Mouse (Mus musculus) lung, embryonic 14.5 days (tissue): ENCODE results near the gene Aven. TPM values are rescaled to one million over a fixed set of nuclear protein-coding genes. Genes with fewer than 3 reads are reported as not detected.

ENCODE experiments used
- ATAC-seq: fragments of 200-750 bp; cut with Nextera tagmentation; 2 replicates; pipeline ENCODE4 v1.8.0; 2017; ENCODE audit warnings: mild to moderate bottlenecking, moderate TSS enrichment, moderate library complexity; ENCODE audit not compliant: insufficient read depth
- DNase-seq: peaks from one replicate; pipeline ENCODE4 v3.0.0-alpha.2; 2015
- H3K27ac ChIP-seq: fragments of 300-500 bp; sonication (generic); 2 replicates; pipeline ENCODE4 v1.5.1; 2014; ENCODE audit warnings: low read depth, mild to moderate bottlenecking, moderate library complexity
- H3K27me3 ChIP-seq: fragments of 300-500 bp; sonication (generic); 2 replicates; pipeline ENCODE4 v1.6.1; 2014; ENCODE audit warnings: low read length, control low read depth; ENCODE audit not compliant: insufficient read depth
- H3K36me3 ChIP-seq: fragments of 300-500 bp; sonication (generic); 2 replicates; pipeline ENCODE4 v1.6.1; 2014; ENCODE audit warnings: control low read depth; ENCODE audit not compliant: insufficient read depth
- H3K4me1 ChIP-seq: fragments of 300-500 bp; sonication (generic); 2 replicates; pipeline ENCODE4 v1.6.1; 2014; ENCODE audit warnings: antibody characterized with exemption, control low read depth; ENCODE audit not compliant: insufficient read depth
- H3K4me2 ChIP-seq: fragments of 300-500 bp; sonication (generic); 2 replicates; pipeline ENCODE4 v1.6.1; 2014; ENCODE audit warnings: mild to moderate bottlenecking
- H3K4me3 ChIP-seq: fragments of 300-500 bp; sonication (generic); 2 replicates; pipeline ENCODE4 v1.5.1; 2014; ENCODE audit warnings: low read depth, low read length
- H3K9ac ChIP-seq: fragments of 300-500 bp; sonication (generic); 2 replicates; pipeline ENCODE4 v1.6.1; 2014
- H3K9me3 ChIP-seq: fragments of 300-500 bp; sonication (generic); 2 replicates; pipeline ENCODE4 v1.6.1; 2016; ENCODE audit warnings: low read depth, low read length, control low read depth
- CTCF ChIP-seq: IDR thresholded peaks from 2 replicates; pipeline ENCODE4 v1.5.1; 2016; ENCODE audit warnings: antibody characterized with exemption, low read depth
- WGBS: fragments of 180-500 bp; shearing (Covaris S2); extraction: QIAGEN DNeasy Blood & Tissue Kit; methylation state at CpG from one replicate; pipeline ENCODE4 v1.1.7; 2014; 5-methylcytosine and 5-hydroxymethylcytosine counted together
- polyA plus RNA-seq: library from polyadenylated mRNA; unstranded; fragments of >200 nt; fragmentation: Nextera tagmentation; extraction: Ambion mirVana; gene quantifications from 2 replicates; pipeline ENCODE4 v1.2.1, GENCODE M21; 2014

Aven gene
- polyA plus RNA-seq, 1 experiment from 2014 or later: 7.2 TPM

DNA sequence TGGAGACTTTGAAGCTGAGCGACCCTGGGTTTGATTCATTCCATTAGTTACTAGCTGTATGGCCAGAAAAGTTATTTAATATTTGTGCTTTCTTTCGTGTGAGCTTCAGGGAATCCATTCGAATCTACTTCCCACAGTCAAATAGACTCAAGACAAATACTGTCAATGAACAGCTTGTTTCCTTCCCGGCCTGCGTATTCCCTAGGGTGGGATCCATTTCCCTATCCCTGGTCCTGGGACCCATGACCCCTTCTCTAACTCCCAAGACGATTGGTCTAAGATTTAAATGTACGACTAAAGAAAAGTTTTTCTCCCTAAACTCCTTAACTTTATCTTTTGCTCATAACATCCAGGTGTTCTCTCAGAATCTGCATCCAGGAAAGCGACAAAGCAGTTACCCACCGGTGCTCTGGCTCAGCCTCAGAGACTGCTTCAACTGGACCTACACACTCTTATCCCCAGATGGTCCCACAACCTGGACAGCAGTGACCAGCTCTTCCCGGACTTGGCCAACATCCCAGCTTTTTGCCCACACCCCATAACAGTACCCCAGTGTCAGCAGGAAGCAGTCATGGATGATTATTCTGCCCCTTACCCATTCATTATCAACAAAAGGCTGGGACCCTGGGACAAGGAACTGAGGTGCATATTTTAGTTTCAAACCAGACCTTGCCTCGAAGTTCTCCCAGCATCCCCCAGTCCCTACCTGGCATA, 2.1 kb upstream of the Aven start:
- no peaks in the 10 kb centered on the region for H3K4me1 ChIP-seq

DNA sequence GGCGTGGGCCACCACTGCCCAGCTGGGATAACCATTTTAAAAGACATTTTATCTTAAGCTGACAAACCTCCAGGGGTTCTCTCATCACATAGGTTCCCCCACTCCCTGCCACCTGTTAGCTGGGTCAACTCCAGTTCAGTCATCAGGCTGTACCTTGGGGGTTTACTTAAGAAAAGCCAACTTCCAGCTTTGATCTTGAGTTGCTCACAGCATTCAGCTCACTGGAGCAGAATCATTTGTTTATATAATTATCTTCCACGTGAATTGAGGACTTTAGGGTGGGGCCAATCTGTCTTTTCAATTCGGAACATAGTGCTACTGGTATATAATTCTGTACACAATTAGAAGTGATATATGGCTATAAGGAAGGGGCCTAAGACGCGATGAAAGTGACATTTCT, 1.1 kb upstream of the Aven start:
- no peaks in the 10 kb centered on the region for H3K27me3 ChIP-seq
- no peak overlapping the region for H3K27ac ChIP-seq
- 57% methylated on average over 5 of the region's 5 CpGs for WGBS
- H3K4me3 ChIP-seq: no peak overlapping the region
- no peaks in the 10 kb centered on the region for H3K4me1 ChIP-seq
- DNase-seq (no peak), ATAC-seq (no peak)
- H3K9ac ChIP-seq: no peak overlapping the region
- no peak for TF ChIP-seq CTCF
- peak overlapping the region; percentile 84 for H3K4me2 ChIP-seq
- no peaks in the 10 kb centered on the region for H3K9me3 ChIP-seq
- H3K36me3 ChIP-seq: no peaks in the 10 kb centered on the region

More for the DNA sequence above, 2.1 kb upstream of the Aven start:
- Histone ChIP-seq H3K36me3 (no peaks in the 10 kb centered on the region), H3K4me3 (no peak overlapping the region), H3K9me3 (no peaks in the 10 kb centered on the region), H3K4me2 (no peak overlapping the region), H3K27me3 (no peaks in the 10 kb centered on the region), H3K9ac (no peak overlapping the region), H3K27ac (no peak overlapping the region)
- DNase-seq: no peak
- 76% methylated on average over 11 of the region's 11 CpGs for WGBS
- no peak for TF ChIP-seq CTCF
- no peak for ATAC-seq

DNA sequence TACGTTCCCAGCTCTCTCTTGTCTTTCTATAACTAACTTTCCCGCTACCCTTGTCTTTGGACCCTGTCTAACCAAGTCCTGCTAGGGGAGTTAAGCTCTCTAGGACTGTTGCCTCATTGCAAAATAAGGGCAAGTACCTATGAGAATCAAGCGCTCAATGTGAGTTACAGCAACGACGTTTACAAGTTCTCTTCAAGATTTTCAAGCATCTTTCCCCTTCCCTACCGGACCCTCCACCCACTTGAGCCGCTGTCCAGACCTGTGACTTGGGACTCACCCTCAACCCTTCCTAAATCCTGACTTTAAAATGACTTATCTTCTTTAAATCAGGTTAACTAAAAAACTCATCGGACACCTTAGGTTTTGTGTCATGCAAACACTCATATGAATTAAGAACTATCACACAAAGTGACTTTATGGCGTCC, 321 bp upstream of the Aven start:
- no peaks in the 10 kb centered on the region for H3K36me3 ChIP-seq
- no peaks in the 10 kb centered on the region for H3K9me3 ChIP-seq
- DNase-seq (peak; percentile 62), ATAC-seq (peak; percentile 6)
- no peaks in the 10 kb centered on the region for H3K4me1 ChIP-seq
- no peak for TF ChIP-seq CTCF
- H3K27me3 ChIP-seq: no peaks in the 10 kb centered on the region
- H3K27ac ChIP-seq: peak overlapping the region; percentile 99
- 8% methylated on average over 9 of the region's 9 CpGs for WGBS
- peak overlapping the region; percentile 84 for H3K4me2 ChIP-seq
- peak overlapping the region; percentile 71 for H3K4me3 ChIP-seq
- peak overlapping the region; percentile 97 for H3K9ac ChIP-seq

DNA sequence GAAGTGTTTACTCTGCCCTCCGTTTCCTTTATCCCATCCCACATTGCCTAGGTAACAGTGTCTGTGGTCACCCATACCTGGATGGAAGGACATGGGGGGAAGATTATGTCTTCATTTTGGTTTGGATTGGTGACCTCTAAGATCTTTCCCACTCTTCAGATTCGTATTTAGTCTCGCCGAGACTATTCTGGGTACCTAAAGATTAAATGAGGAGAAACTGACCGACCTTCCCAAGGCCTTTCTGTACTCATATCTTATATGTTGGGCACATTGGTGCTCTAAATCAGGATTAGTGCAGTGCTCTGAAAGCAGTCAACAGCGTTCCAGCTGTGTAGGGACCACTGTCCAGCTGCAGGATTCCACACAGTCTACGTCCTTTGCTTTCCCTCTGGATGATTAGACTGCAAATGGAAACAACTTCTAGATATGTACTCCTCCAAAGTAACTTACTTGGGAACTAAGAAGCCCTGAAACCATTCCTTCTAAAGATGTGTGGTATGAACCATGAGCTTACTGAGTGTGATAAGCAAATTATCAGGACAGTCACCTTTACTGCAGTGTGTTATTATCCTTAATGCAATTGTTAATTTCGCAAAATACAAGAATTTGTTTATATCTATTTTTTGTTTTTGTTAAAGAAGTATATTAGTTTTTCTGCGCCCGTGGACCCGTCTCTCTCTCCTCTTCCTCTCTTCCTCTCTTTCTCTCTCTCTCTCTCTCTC, 936 bp downstream of the Aven start:
- H3K9ac ChIP-seq: peak overlapping the region; percentile 97
- no peak for TF ChIP-seq CTCF
- H3K27me3 ChIP-seq: no peaks in the 10 kb centered on the region
- 36% methylated on average over 11 of the region's 11 CpGs for WGBS
- H3K36me3 ChIP-seq: no peaks in the 10 kb centered on the region
- H3K4me2 ChIP-seq: peak overlapping the region; percentile 84
- ATAC-seq (peak; percentile 12; the same call in 1 of the 2 replicates), DNase-seq (peak; percentile 56)
- H3K4me3 ChIP-seq: peak overlapping the region; percentile 71
- peak overlapping the region; percentile 99 for H3K27ac ChIP-seq
- H3K9me3 ChIP-seq: no peaks in the 10 kb centered on the region
- no peaks in the 10 kb centered on the region for H3K4me1 ChIP-seq

DNA sequence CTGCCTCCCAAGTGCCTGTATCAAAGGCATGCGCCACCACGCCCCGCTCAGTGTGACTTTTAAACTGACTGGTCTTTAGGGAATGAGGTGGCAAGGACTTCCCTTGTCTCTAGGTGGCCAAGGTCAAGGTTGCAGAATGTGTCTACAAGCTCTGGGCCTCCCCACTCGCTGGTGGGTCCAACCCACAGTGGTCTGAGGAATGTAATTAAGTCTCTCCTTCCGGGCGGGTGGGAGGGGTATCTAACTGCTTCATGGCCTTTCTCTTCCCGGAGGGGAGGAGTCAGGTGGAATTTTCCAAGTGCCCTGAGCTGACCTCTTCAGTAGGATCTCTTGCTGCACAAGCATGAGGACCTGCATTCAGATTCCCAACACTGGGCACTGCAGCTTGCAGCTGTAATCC, 5.1 kb downstream of the Aven start:
- no peaks in the 10 kb centered on the region for H3K9me3 ChIP-seq
- H3K27ac ChIP-seq: no peak overlapping the region
- H3K27me3 ChIP-seq: no peaks in the 10 kb centered on the region
- no peak overlapping the region for H3K9ac ChIP-seq
- no peaks in the 10 kb centered on the region for H3K36me3 ChIP-seq
- H3K4me2 ChIP-seq: no peak overlapping the region
- H3K4me3 ChIP-seq: no peak overlapping the region
- no peak for TF ChIP-seq CTCF
- H3K4me1 ChIP-seq: no peaks in the 10 kb centered on the region
- no peak for ATAC-seq
- DNase-seq: no peak
- WGBS: 64% methylated on average over 7 of the region's 7 CpGs

DNA sequence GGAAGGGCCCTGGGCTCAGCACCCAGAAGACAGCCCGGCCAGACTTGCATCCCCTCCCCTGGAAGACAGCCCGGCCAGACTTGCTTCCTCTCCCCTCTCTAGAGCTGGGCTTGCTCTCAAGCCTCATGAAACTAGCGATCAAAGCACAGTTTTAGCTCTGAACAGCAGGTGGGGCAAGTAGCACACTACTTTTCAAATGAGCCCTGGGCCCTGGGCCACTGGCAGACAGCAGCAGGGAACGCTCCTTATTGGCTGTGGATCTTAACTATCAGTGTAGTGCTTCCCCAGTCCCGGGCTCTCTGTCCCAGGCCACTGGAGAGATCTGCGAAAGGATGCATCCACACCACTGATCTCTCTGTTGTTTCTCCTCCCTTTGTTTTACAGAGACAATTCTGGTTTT, 8.4 kb downstream of the Aven start:
- peak; percentile 96 for ATAC-seq
- Histone ChIP-seq H3K36me3 (no peaks in the 10 kb centered on the region), H3K9me3 (no peaks in the 10 kb centered on the region), H3K27me3 (no peaks in the 10 kb centered on the region), H3K4me2 (no peak overlapping the region), H3K27ac (no peak overlapping the region), H3K9ac (no peak overlapping the region), H3K4me1 (no peaks in the 10 kb centered on the region), H3K4me3 (no peak overlapping the region)
- WGBS: 2% methylated on average over 6 of the region's 6 CpGs
- peak; percentile 72 for TF ChIP-seq CTCF
- DNase-seq: peak; percentile 88

DNA sequence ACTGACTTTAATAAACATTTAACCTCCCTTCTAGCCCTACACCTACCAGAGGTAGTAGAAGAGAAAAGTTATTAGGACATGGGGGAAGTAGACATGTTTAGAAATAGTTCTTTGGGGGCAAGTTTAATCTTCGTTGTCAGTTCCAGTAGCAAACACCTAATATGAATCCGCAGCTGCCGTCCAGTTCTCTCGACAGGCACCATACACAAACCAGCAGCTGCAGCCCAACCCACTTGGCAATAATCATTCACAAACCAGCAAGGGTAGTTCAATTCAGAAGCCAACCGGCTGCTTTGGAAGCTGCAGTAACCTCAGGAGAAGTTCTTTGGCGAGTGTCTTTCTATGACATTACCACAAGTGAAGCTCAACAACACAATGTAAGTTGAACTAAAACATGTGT, 11.2 kb downstream of the Aven start:
- WGBS: 41% methylated on average over 6 of the region's 6 CpGs
- DNase-seq (peak; percentile 16), ATAC-seq (no peak)

More for the DNA sequence above, 11.2 kb downstream of the Aven start:
- H3K4me2 ChIP-seq: no peak overlapping the region
- no peaks in the 10 kb centered on the region for H3K9me3 ChIP-seq
- no peak for TF ChIP-seq CTCF
- H3K27ac ChIP-seq: no peak overlapping the region
- H3K36me3 ChIP-seq: no peaks in the 10 kb centered on the region
- no peak overlapping the region for H3K4me3 ChIP-seq
- no peaks in the 10 kb centered on the region for H3K27me3 ChIP-seq
- H3K9ac ChIP-seq: no peak overlapping the region
- H3K4me1 ChIP-seq: no peaks in the 10 kb centered on the region
